Mouse (Mus musculus) embryonic fibroblast, embryonic 13.5 days (primary cell): Measurements from ENCODE around the gene Wdcp.

Experiments
- CTCF ChIP-seq: IDR thresholded peaks from 2 replicates; pipeline ENCODE4 v1.5.1; 2011; ENCODE audit warnings: mild to moderate bottlenecking, control low read depth, low read length, moderate library complexity, borderline replicate concordance; ENCODE audit not compliant: insufficient read depth
- POLR2A ChIP-seq: IDR thresholded peaks from 2 replicates; pipeline ENCODE4 v1.6.1; 2011; ENCODE audit warnings: low read depth, mild to moderate bottlenecking, control low read depth, low read length, moderate library complexity

DNA sequence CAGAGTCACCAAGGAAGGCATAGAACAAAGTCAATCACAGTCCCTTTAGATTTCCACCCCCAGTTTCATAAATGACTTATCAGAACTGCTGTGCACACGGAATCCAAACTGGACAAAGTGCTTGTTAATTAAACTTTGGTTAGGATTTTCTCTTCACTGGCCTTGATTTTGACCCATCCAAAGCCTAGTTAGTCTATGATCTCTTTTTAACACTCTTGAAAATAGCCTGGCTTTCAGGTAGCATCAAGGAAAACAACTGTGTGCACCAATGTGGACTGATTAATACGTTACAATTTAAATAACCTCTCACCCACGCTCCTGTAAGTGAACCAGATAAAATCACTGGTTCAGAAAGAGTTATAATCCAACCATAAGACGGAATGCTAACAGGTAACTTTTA lies 32.1 kb upstream of the Wdcp start:
- no peak for TF ChIP-seq CTCF
- no peak for TF ChIP-seq POLR2A
